Mouse (Mus musculus) embryonic facial prominence, embryonic 14.5 days (tissue): ENCODE measurements around the gene Rnf6. TPM values are rescaled to one million over a fixed set of nuclear protein-coding genes. Genes with fewer than 3 reads are reported as not detected.
A peak's percentile ranks its signal among the peaks of the same experiment; 100 is the strongest.
"Not testable (repeated sequence)": the region's sequence is repeated elsewhere in the genome, so short reads cannot be mapped to it uniquely, and the experiment has no call there.

Experiments used
- ATAC-seq: fragments of 200-750 bp; cut with Nextera tagmentation; 2 replicates; pipeline ENCODE4 v1.8.0; 2017; ENCODE audit warnings: low read depth, moderate number of reproducible peaks, moderate TSS enrichment
- DNase-seq: peaks from one replicate; pipeline ENCODE4 v3.0.0-alpha.2; 2015; ENCODE audit warnings: low spot score
- H3K27ac ChIP-seq: fragments of 300-500 bp; sonication (generic); replicated peaks from 2 replicates; pipeline ENCODE4 v1.5.1; 2014; ENCODE audit warnings: low read depth, mild to moderate bottlenecking, low read length, moderate library complexity
- H3K27me3 ChIP-seq: fragments of 300-500 bp; sonication (generic); replicated peaks from 2 replicates; pipeline ENCODE4 v1.6.1; 2014; ENCODE audit warnings: low read length; ENCODE audit not compliant: control insufficient read depth, insufficient read depth
- H3K36me3 ChIP-seq: fragments of 300-500 bp; sonication (generic); 2 replicates; pipeline ENCODE4 v1.6.1; 2014; ENCODE audit warnings: low read length, mixed read lengths; ENCODE audit not compliant: control insufficient read depth, insufficient read depth
- H3K4me1 ChIP-seq: fragments of 300-500 bp; sonication (generic); 2 replicates; pipeline ENCODE4 v1.6.1; 2014; ENCODE audit warnings: antibody characterized with exemption, low read length; ENCODE audit not compliant: control insufficient read depth, insufficient read depth
- H3K4me2 ChIP-seq: fragments of 300-500 bp; sonication (generic); 2 replicates; pipeline ENCODE4 v1.6.1; 2014; ENCODE audit warnings: low read depth, mild to moderate bottlenecking, low read length, moderate library complexity, mixed read lengths
- H3K4me3 ChIP-seq: fragments of 300-500 bp; sonication (generic); 2 replicates; pipeline ENCODE4 v1.5.1; 2014; ENCODE audit warnings: low read depth, mild to moderate bottlenecking, low read length
- H3K9ac ChIP-seq: fragments of 300-500 bp; sonication (generic); 2 replicates; pipeline ENCODE4 v1.6.1; 2014; ENCODE audit warnings: low read depth, mild to moderate bottlenecking, low read length, moderate library complexity, mixed read lengths
- H3K9me3 ChIP-seq: fragments of 300-500 bp; sonication (generic); 2 replicates; pipeline ENCODE4 v1.6.1; 2016; ENCODE audit warnings: low read length; ENCODE audit not compliant: control insufficient read depth
- WGBS: fragments of 180-500 bp; shearing (Covaris S2); extraction: QIAGEN DNeasy Blood & Tissue Kit; methylation state at CpG from one replicate; pipeline ENCODE4 v1.1.7; 2014; 5-methylcytosine and 5-hydroxymethylcytosine counted together
- polyA plus RNA-seq: library from polyadenylated mRNA; unstranded; fragments of >200 nt; fragmentation: Nextera tagmentation; extraction: Ambion mirVana; gene quantifications from 2 replicates; pipeline ENCODE4 v1.2.1, GENCODE M21; 2014

Rnf6 gene
- polyA plus RNA-seq, 1 experiment from 2014 or later: 41.6 TPM

DNA sequence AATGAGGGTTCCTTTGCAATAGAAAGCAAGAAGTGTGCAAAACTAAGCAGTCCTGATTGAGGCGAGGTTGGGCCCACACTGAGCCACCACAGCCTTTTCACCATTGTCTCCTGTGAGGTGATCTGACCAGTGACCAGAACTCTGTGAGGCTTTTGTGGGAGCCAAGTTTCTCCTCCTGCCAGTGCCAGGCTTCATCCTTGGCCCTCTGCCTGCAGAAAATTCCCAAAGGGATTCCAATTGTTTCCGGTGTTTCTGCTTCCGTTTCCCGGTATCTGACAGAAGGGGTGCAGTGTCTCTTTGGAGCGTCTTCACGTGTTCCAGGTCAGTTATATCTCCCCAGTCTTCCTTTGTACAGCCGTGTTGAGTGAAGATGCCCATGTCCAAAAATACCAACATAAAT is 32.6 kb downstream of the Rnf6 start:
- no peak for ATAC-seq
- no peak for DNase-seq
- no peaks in the 10 kb centered on the region for H3K9me3 ChIP-seq
- H3K27me3 ChIP-seq: no peaks in the 10 kb centered on the region
- H3K36me3 ChIP-seq: no peaks in the 10 kb centered on the region
- H3K27ac ChIP-seq: no peak overlapping the region
- no peak overlapping the region for H3K9ac ChIP-seq
- 83% methylated on average over 7 of the region's 7 CpGs for WGBS
- H3K4me2 ChIP-seq: no peak overlapping the region
- H3K4me1 ChIP-seq: no peaks in the 10 kb centered on the region
- H3K4me3 ChIP-seq: no peak overlapping the region

DNA sequence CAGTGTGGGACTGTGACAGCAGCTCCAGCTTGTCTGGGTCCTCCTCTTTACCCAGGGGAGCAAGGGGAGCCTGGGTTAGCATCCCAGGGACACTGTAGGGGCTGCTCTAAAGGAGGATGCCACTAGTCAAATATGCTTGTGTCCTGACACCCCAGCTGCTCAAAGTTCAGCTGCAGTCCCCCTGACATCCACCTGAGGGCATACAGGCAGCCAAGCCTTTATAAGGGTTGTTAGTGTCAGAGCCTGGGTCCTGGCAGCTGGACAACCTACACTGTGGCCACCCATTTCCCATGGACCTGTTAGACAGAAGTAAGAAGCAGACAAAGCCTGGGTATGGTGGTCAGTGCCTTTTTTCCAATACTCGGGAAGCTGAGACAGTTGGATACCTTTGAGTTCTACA is 33.2 kb downstream of the Rnf6 start:
- Histone ChIP-seq H3K27ac (no peak overlapping the region), H3K4me1 (no peaks in the 10 kb centered on the region), H3K9me3 (no peaks in the 10 kb centered on the region), H3K4me3 (no peak overlapping the region), H3K4me2 (no peak overlapping the region), H3K36me3 (no peaks in the 10 kb centered on the region), H3K27me3 (no peaks in the 10 kb centered on the region), H3K9ac (no peak overlapping the region)
- ATAC-seq (no peak), DNase-seq (no peak)
- 82% methylated on average over 1 of the region's 1 CpGs for WGBS

DNA sequence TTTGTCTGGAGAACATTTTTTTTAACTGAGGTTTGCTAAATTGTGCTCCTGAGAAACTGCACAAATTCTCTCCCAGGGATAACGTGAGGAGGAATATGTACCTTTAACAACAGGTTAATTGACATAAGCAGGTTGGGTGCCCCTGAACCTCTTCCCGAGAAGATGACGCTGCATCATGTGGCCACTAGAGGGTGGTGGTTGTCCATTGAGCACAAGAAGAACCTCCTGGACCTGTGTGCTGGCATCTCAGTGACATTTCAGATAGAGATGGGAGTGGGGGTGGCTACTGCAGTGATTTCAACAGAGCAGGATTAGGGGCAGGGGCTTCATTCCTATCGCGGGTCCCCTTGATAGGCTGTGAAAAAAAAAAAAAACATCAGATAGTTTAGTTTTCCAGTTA is 33.9 kb downstream of the Rnf6 start:
- DNase-seq: peak; percentile 29
- not testable (repeated sequence) for H3K4me1 ChIP-seq, H3K27me3 ChIP-seq, ATAC-seq, H3K9me3 ChIP-seq, H3K36me3 ChIP-seq, H3K4me3 ChIP-seq, H3K4me2 ChIP-seq, H3K9ac ChIP-seq, H3K27ac ChIP-seq
- 23% methylated on average over 5 of the region's 5 CpGs for WGBS

DNA sequence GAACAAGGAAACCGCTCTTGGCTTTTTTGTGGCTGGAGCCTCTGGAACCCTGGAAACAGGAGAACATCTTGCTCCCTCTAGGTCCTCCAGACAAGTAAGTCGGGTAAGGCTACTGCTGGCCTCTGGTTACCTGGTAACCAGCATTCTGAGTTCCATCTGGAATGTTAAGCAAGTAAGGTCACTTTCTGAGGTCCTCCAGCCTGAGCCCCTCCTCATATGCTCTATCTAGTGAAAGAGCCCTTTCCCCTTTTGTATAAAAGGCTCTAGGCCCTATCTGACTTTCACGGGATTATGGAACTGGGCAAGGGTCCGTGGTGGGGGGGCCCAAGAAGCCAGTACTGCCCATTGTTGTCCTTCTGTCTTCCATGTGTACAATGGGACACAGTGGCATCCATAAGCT is 36.2 kb downstream of the Rnf6 start, which contains the start of gene 1700001J03Rik:
1700001J03Rik (minus strand) TSS at position 101 of the 400 bp plus-strand sequence.
- H3K27me3 ChIP-seq, H3K36me3 ChIP-seq, H3K9me3 ChIP-seq, DNase-seq, H3K4me1 ChIP-seq, H3K4me2 ChIP-seq, H3K4me3 ChIP-seq, H3K27ac ChIP-seq, ATAC-seq, H3K9ac ChIP-seq: not testable (repeated sequence)
- 78% methylated on average over 4 of the region's 4 CpGs for WGBS

DNA sequence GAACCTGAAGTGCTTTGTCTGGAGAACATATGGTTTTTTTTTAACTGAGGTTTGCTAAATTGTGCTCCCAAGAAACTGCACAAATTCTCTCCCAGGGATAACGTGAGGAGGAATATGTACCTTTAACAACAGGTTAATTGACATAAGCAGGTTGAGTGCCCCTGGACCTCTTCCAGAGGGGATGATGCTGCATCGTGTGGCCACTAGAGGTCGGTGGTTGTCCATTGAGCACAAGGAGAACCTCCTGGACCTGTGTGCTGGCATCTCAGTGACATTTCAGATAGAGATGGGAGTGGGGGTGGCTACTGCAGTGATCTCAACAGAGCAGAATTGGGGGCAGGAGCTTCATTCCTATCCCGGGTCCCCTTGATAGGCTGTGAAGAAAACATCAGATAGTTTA is 48.6 kb downstream of the Rnf6 start:
- not testable (repeated sequence) for H3K9ac ChIP-seq, H3K27ac ChIP-seq, H3K4me2 ChIP-seq, DNase-seq, H3K4me1 ChIP-seq, H3K27me3 ChIP-seq, H3K36me3 ChIP-seq, ATAC-seq, H3K4me3 ChIP-seq, H3K9me3 ChIP-seq
- WGBS: 58% methylated on average over 4 of the region's 4 CpGs

DNA sequence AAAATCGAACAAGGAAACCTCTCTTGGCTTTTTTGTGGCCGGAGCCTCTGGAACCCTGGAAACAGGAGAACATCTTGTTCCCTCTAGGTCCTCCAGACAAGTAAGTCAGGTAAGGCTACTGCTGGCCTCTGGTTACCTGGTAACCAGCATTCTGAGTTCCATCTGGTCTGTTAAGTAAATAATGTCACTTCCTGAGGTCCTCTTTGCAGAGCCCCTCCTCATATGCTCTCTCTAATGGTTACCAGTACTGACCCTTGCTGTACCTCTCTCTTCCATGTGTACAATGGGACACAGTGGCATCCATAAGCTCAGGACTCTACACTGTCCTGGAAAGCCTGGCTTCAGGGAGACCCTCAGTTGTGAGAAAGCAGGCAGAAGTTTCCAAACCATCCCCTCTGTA is 50.7 kb downstream of the Rnf6 start, which contains the start of gene Gm6309:
Gm6309 (minus strand) TSS at position 101 of the 400 bp plus-strand sequence.
- H3K36me3 ChIP-seq, H3K4me2 ChIP-seq, H3K27ac ChIP-seq, ATAC-seq, H3K4me3 ChIP-seq, H3K27me3 ChIP-seq, H3K4me1 ChIP-seq, DNase-seq, H3K9me3 ChIP-seq, H3K9ac ChIP-seq: not testable (repeated sequence)
- WGBS: 75% methylated on average over 2 of the region's 2 CpGs

DNA sequence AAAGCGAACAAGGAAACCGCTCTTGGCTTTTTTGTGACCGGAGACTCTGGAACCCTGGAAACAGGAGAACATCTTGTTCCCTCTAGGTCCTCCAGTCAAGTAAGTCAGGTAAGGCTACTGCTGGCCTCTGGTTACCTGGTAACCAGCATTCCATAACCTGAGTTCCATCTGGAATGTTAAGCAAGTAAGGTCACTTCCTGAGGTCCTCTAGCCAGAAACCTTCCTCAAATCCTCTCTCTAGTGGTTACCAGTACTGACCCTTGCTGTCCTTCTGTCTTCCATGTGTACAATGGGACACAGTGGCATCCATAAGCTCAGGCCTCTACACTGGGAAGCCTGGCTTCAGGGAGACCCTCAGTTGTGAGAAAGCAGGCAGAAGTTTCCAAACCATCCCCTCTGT is 60.9 kb downstream of the Rnf6 start, which contains the start of gene Gm5565:
Gm5565 (minus strand) TSS at position 101 of the 400 bp plus-strand sequence.
- not testable (repeated sequence) for H3K36me3 ChIP-seq

More for the DNA sequence above, 60.9 kb downstream of the Rnf6 start, which contains the start of gene Gm5565:
- 90% methylated on average over 3 of the region's 3 CpGs for WGBS
- not testable (repeated sequence) for H3K4me1 ChIP-seq, H3K9me3 ChIP-seq, H3K4me2 ChIP-seq, ATAC-seq, DNase-seq, H3K4me3 ChIP-seq, H3K27ac ChIP-seq, H3K9ac ChIP-seq, H3K27me3 ChIP-seq

Other genes with a start within 250 kb of the Rnf6 start
- not detected in 2 replicates for gene Cyp3a25, start 211.9 kb downstream of the Rnf6 start, polyA plus RNA-seq
- gene Cyp3a59, start 142.3 kb downstream of the Rnf6 start, polyA plus RNA-seq: not detected in 2 replicates
- gene Gm5565, start 61.0 kb downstream of the Rnf6 start, polyA plus RNA-seq: not detected in 2 replicates
- gene Gm6309, start 50.8 kb downstream of the Rnf6 start, polyA plus RNA-seq: not detected in 2 replicates
- not detected in 2 replicates for gene 1700001J03Rik, start 36.3 kb downstream of the Rnf6 start, polyA plus RNA-seq
- gene Cdk8, start 9.7 kb upstream of the Rnf6 start, polyA plus RNA-seq: 23.7 and 26.1 TPM in 2 replicates
- gene Wasf3, start 163.4 kb upstream of the Rnf6 start, polyA plus RNA-seq: 1.6 and 1.7 TPM in 2 replicates